Mouse (Mus musculus): ENCODE measurements around the gene Nipal1. TPM values are rescaled to one million over a fixed set of nuclear protein-coding genes. Genes with fewer than 3 reads are reported as not detected.

Gene Nipal1
- polyA plus RNA-seq, 1 experiment, result 0.11 TPM

DNA sequence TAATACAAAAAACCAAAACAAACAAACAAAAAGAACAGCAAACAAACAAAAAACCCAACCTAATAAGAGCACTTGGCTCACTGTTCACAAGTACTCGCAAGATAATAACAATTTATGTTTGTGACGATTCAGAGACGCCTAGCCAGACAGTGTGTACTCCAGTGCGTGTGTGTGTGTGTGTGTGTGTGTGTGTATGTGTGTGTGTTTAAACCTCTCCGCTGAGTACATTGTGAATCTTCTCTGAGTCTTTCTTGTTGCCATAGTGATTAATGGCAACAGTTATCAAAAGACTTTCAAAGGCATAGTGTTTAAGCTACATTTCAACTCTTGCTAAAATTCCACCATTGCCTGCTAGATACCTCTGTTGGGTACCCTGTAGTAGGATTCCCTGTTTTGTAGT is 16.5 kb downstream of the Nipal1 start:
- 93% methylated on average over 5 of the region's 5 CpGs for WGBS
- DNase-seq (ENCODE audit: low read depth in 1 of 2, low spot score in 2 of 2), result no peak
- no peak for TF ChIP-seq CTCF (IDR thresholded peaks at IDR 0.05; ENCODE audit: extremely low read depth, insufficient read depth, insufficient read length, insufficient replicate concordance)
- TF ChIP-seq POLR2A (IDR thresholded peaks at IDR 0.05; ENCODE audit: low read depth, low read length), result no peak

DNA sequence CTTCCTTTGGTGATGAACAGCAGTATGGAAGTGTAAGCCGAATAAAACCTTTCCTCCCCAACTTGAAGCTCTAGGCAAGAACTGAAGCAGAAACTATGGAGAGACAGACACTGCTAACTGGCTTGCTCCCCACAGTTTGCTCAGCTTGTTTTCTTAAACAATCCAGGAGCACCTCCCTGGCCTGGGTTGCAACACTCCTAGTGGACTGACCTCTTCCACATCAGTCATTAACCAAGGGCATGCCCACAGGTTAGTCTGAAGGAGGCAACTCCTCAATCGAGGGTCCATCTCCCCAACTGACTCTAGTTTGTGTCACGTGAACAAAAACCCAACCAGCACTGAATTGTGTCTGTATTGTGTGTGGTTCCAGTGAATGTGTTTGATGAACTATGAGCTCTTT is 17.3 kb downstream of the Nipal1 start:
- WGBS, result 69% methylated on average over 3 of the region's 3 CpGs
- TF ChIP-seq POLR2A (IDR thresholded peaks at IDR 0.05; ENCODE audit: low read depth, low read length), result no peak
- no peak for TF ChIP-seq CTCF (IDR thresholded peaks at IDR 0.05; ENCODE audit: extremely low read depth, insufficient read depth, insufficient read length, insufficient replicate concordance)
- Histone ChIP-seq H3K4me1 (ENCODE audit: control insufficient read depth, insufficient read depth, insufficient read length) (no peaks in the 10 kb centered on the region), H3K27me3 (ENCODE audit: control insufficient read depth, insufficient read depth, low read length) (no peaks in the 10 kb centered on the region), H3K36me3 (ENCODE audit: control insufficient read depth, insufficient read depth, low read length) (no peaks in the 10 kb centered on the region), H3K27ac (ENCODE audit: insufficient read depth, low read length) (no peak overlapping the region), H3K4me3 (ENCODE audit: extremely low read depth, insufficient read depth, insufficient read length) (no peak overlapping the region)
- DNase-seq (ENCODE audit: low read depth in 1 of 2, low spot score in 2 of 2), result no peak

More for the DNA sequence above, 16.5 kb downstream of the Nipal1 start:
- Histone ChIP-seq H3K27ac (ENCODE audit: insufficient read depth, low read length) (no peak overlapping the region), H3K4me3 (ENCODE audit: extremely low read depth, insufficient read depth, insufficient read length) (no peak overlapping the region), H3K4me1 (ENCODE audit: control insufficient read depth, insufficient read depth, insufficient read length) (no peaks in the 10 kb centered on the region), H3K27me3 (ENCODE audit: control insufficient read depth, insufficient read depth, low read length) (no peaks in the 10 kb centered on the region), H3K36me3 (ENCODE audit: control insufficient read depth, insufficient read depth, low read length) (no peaks in the 10 kb centered on the region)

GRCm38 (mm10) chr5:72665281-72665680 is 17.7 kb downstream of the Nipal1 start:
- Histone ChIP-seq H3K36me3 (ENCODE audit: control insufficient read depth, insufficient read depth, low read length) (no peaks in the 10 kb centered on the region), H3K4me3 (ENCODE audit: extremely low read depth, insufficient read depth, insufficient read length) (no peak overlapping the region), H3K27me3 (ENCODE audit: control insufficient read depth, insufficient read depth, low read length) (no peaks in the 10 kb centered on the region), H3K4me1 (ENCODE audit: control insufficient read depth, insufficient read depth, insufficient read length) (no peaks in the 10 kb centered on the region), H3K27ac (ENCODE audit: insufficient read depth, low read length) (no peak overlapping the region)
- WGBS, result 41% methylated on average over 5 of the region's 5 CpGs
- TF ChIP-seq CTCF (IDR thresholded peaks at IDR 0.05; ENCODE audit: extremely low read depth, insufficient read depth, insufficient read length, insufficient replicate concordance) (peak; percentile 62; the same call in 1 of the 2 replicates), POLR2A (IDR thresholded peaks at IDR 0.05; ENCODE audit: low read depth, low read length) (no peak)
- DNase-seq (ENCODE audit: low read depth in 1 of 2, low spot score in 2 of 2), result peak; percentile 25 to 46

- no peak for DNase-seq (ENCODE audit: low read depth in 1 of 2, low spot score in 2 of 2)
- Histone ChIP-seq H3K27ac (ENCODE audit: insufficient read depth, low read length) (no peak overlapping the region), H3K36me3 (ENCODE audit: control insufficient read depth, insufficient read depth, low read length) (no peaks in the 10 kb centered on the region), H3K4me1 (ENCODE audit: control insufficient read depth, insufficient read depth, insufficient read length) (no peaks in the 10 kb centered on the region), H3K27me3 (ENCODE audit: control insufficient read depth, insufficient read depth, low read length) (no peaks in the 10 kb centered on the region), H3K4me3 (ENCODE audit: extremely low read depth, insufficient read depth, insufficient read length) (no peak overlapping the region)
- TF ChIP-seq POLR2A (IDR thresholded peaks at IDR 0.05; ENCODE audit: low read depth, low read length), result no peak
- TF ChIP-seq CTCF (IDR thresholded peaks at IDR 0.05; ENCODE audit: extremely low read depth, insufficient read depth, insufficient read length, insufficient replicate concordance), result no peak
- WGBS, result 84% methylated on average over 7 of the region's 7 CpGs
Measured at GRCm38 (mm10) chr5:72666428-72666827, 18.8 kb downstream of the Nipal1 start.

DNA sequence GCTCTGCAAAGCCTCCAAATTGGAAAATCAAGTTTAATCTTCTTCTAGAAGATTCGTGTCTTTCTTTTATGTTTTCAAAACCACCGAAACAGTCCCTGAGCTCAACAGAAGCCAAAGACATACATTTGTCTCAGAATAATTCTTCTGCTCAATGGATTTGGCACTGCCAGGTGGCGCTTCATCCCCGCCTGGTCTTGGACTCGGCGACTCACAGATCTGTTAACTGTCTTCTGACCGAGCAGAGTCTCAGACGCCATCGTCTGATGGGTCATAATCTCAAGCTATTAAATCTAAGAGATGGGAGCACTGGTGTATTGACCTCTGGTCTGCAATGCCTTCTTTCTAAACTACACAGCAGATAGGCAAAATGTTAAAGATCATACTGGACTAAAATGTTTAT is 20.8 kb downstream of the Nipal1 start:
- no peak for TF ChIP-seq POLR2A (IDR thresholded peaks at IDR 0.05; ENCODE audit: low read depth, low read length)
- no peak for TF ChIP-seq CTCF (IDR thresholded peaks at IDR 0.05; ENCODE audit: extremely low read depth, insufficient read depth, insufficient read length, insufficient replicate concordance)
- WGBS, result 88% methylated on average over 9 of the region's 9 CpGs
- H3K4me1 ChIP-seq (ENCODE audit: control insufficient read depth, insufficient read depth, insufficient read length), result no peaks in the 10 kb centered on the region

GRCm38 (mm10) chr5:72671017-72671699 is 23.6 kb downstream of the Nipal1 start:
- H3K36me3 ChIP-seq (ENCODE audit: control insufficient read depth, insufficient read depth, low read length), result no peaks in the 10 kb centered on the region
- TF ChIP-seq CTCF (IDR thresholded peaks at IDR 0.05; ENCODE audit: extremely low read depth, insufficient read depth, insufficient read length, insufficient replicate concordance) (no peak), POLR2A (IDR thresholded peaks at IDR 0.05; ENCODE audit: low read depth, low read length) (no peak)
- WGBS, result 88% methylated on average over 8 of the region's 8 CpGs
- H3K4me1 ChIP-seq (ENCODE audit: control insufficient read depth, insufficient read depth, insufficient read length), result no peaks in the 10 kb centered on the region
- H3K27me3 ChIP-seq (ENCODE audit: control insufficient read depth, insufficient read depth, low read length), result no peaks in the 10 kb centered on the region
- no peak overlapping the region for H3K4me3 ChIP-seq (ENCODE audit: extremely low read depth, insufficient read depth, insufficient read length)
- no peak overlapping the region for H3K27ac ChIP-seq (ENCODE audit: insufficient read depth, low read length)
- DNase-seq (ENCODE audit: low read depth in 1 of 2, low spot score in 2 of 2), result no peak

More for the DNA sequence above, 20.8 kb downstream of the Nipal1 start:
- Histone ChIP-seq H3K27ac (ENCODE audit: insufficient read depth, low read length) (no peak overlapping the region), H3K4me3 (ENCODE audit: extremely low read depth, insufficient read depth, insufficient read length) (no peak overlapping the region), H3K27me3 (ENCODE audit: control insufficient read depth, insufficient read depth, low read length) (no peaks in the 10 kb centered on the region), H3K36me3 (ENCODE audit: control insufficient read depth, insufficient read depth, low read length) (no peaks in the 10 kb centered on the region)
- DNase-seq (ENCODE audit: low read depth in 1 of 2, low spot score in 2 of 2), result no peak

DNA sequence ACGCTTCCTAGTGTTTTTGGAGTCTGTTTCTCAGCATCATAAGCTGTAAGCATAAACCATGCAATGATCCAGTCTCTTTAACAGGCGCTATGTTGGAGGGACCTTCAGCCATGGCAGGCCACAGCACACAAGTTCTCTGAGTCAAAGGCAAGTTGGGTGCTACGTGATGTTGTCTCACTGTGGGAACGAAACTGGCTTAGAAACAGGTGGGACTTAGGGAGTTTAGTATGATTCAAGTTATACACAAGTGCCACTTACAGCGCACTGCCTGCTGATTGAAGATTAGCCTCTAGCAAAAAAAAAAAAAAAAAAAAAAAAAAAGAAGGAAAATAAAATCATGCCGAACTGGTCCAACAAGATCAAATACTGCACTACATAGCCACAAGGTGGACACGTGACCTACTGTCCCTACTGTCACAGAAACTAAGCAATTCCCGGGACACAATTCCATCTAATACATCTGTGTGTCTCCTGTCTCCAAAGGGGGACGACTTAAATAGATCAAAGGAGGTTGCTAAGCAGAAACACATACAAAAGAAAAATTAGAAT is 27.5 kb downstream of the Nipal1 start:
- TF ChIP-seq CTCF (IDR thresholded peaks at IDR 0.05; ENCODE audit: extremely low read depth, insufficient read depth, insufficient read length, insufficient replicate concordance) (no peak), POLR2A (IDR thresholded peaks at IDR 0.05; ENCODE audit: low read depth, low read length) (no peak)
- H3K4me1 ChIP-seq (ENCODE audit: control insufficient read depth, insufficient read depth, insufficient read length), result no peaks in the 10 kb centered on the region
- H3K4me3 ChIP-seq (ENCODE audit: extremely low read depth, insufficient read depth, insufficient read length), result no peak overlapping the region
- H3K27ac ChIP-seq (ENCODE audit: insufficient read depth, low read length), result no peak overlapping the region
- 88% methylated on average over 9 of the region's 9 CpGs for WGBS
- no peaks in the 10 kb centered on the region for H3K27me3 ChIP-seq (ENCODE audit: control insufficient read depth, insufficient read depth, low read length)
- H3K36me3 ChIP-seq (ENCODE audit: control insufficient read depth, insufficient read depth, low read length), result no peaks in the 10 kb centered on the region
- DNase-seq (ENCODE audit: low read depth in 1 of 2, low spot score in 2 of 2), result no peak
